Mouse (Mus musculus) MEL (cell line): ENCODE results near the gene Ryr2. TPM values are rescaled to one million over a fixed set of nuclear protein-coding genes. Genes with fewer than 3 reads are reported as not detected.

Source experiments
- DNase-seq: peaks from one replicate; pipeline ENCODE4 v3.0.0; 2011; ENCODE audit warnings: low read depth, low spot score
- H3K27ac ChIP-seq: 2 replicates; pipeline ENCODE4 v1.5.1; 2012; ENCODE audit warnings: low read depth, mild to moderate bottlenecking, control low read depth, low read length, moderate library complexity; ENCODE audit not compliant: control insufficient read depth
- H3K27me3 ChIP-seq, 2 experiments: fragments of 150-350 bp in 1 of 2; sonication (generic) in 1 of 2; 2 replicates each; pipeline ENCODE4 v1.6.1; 2012; ENCODE audit warnings: low read length in 2 of 2, mild to moderate bottlenecking in 2 of 2, improper control_type of control experiment in 1 of 2, moderate library complexity in 1 of 2; ENCODE audit not compliant: insufficient read depth in 2 of 2, control insufficient read depth in 1 of 2
- H3K36me3 ChIP-seq, 2 experiments: 2 replicates each; pipeline ENCODE4 v1.6.1; 2012 to 2014; ENCODE audit warnings: low read length in 2 of 2, improper control_type of control experiment in 1 of 2, inconsistent platforms in 1 of 2, mild to moderate bottlenecking in 1 of 2; ENCODE audit not compliant: insufficient read depth in 2 of 2, control insufficient read depth in 1 of 2
- H3K4me1 ChIP-seq, 2 experiments: fragments of 150-350 bp in 1 of 2; sonication (generic) in 1 of 2; 2 replicates each; pipeline ENCODE4 v1.6.1; 2012; ENCODE audit warnings: low read length in 2 of 2, improper control_type of control experiment in 1 of 2, mild to moderate bottlenecking in 1 of 2; ENCODE audit not compliant: insufficient read depth in 2 of 2, control insufficient read depth in 1 of 2
- H3K4me3 ChIP-seq, 2 experiments: fragments of 150-350 bp in 1 of 2; sonication (generic) in 1 of 2; 2 replicates each; pipeline ENCODE4 v1.5.1; 2012; ENCODE audit warnings: low read depth in 2 of 2, low read length in 2 of 2, mild to moderate bottlenecking in 2 of 2, moderate library complexity in 2 of 2, control low read depth in 1 of 2, improper control_type of control experiment in 1 of 2; ENCODE audit not compliant: control insufficient read depth in 1 of 2, insufficient read depth in 1 of 2
- H3K79me2 ChIP-seq: 2 replicates; pipeline ENCODE4 v1.6.1; 2012; ENCODE audit warnings: mild to moderate bottlenecking, low read length, moderate library complexity; ENCODE audit not compliant: control insufficient read depth, poor library complexity, insufficient read depth
- H3K9ac ChIP-seq: 2 replicates; pipeline ENCODE4 v1.6.1; 2012; ENCODE audit warnings: low read depth, mild to moderate bottlenecking, control low read depth, low read length, moderate library complexity; ENCODE audit not compliant: control insufficient read depth, poor library complexity, severe bottlenecking
- H3K9me3 ChIP-seq: fragments of 150-350 bp; sonication (generic); replicated peaks from 2 replicates; pipeline ENCODE4 v1.6.1; 2012; ENCODE audit warnings: mild to moderate bottlenecking, low read length, improper control_type of control experiment, moderate library complexity; ENCODE audit not compliant: insufficient read depth
- BHLHE40 ChIP-seq: IDR thresholded peaks from 2 replicates; pipeline ENCODE4 v1.6.1; 2012; ENCODE audit warnings: low read depth, mild to moderate bottlenecking, inconsistent platforms, low read length, improper control_type of control experiment, borderline replicate concordance
- CHD1 ChIP-seq: IDR thresholded peaks from 2 replicates; pipeline ENCODE4 v1.6.1; 2012; ENCODE audit warnings: low read depth, mild to moderate bottlenecking, inconsistent platforms, low read length, improper control_type of control experiment
- CHD2 ChIP-seq: IDR thresholded peaks from 2 replicates; pipeline ENCODE4 v1.6.1; 2011; ENCODE audit warnings: low read length, improper control_type of control experiment
- E2F4 ChIP-seq: IDR thresholded peaks from 2 replicates; pipeline ENCODE4 v1.6.1; 2011; ENCODE audit warnings: low read depth, low read length, improper control_type of control experiment, borderline replicate concordance
- ELF1 ChIP-seq: IDR thresholded peaks from 2 replicates; pipeline ENCODE4 v1.6.1; 2014; ENCODE audit warnings: low read depth, mild to moderate bottlenecking, inconsistent platforms, low read length, improper control_type of control experiment, moderate library complexity
- EP300 ChIP-seq, 2 experiments: IDR thresholded peaks; 2 replicates each; pipeline ENCODE4 v1.6.1; 2011; ENCODE audit warnings: improper control_type of control experiment in 2 of 2, low read length in 2 of 2, low read depth in 1 of 2, mild to moderate bottlenecking in 1 of 2
- GABPA ChIP-seq: IDR thresholded peaks from 2 replicates; pipeline ENCODE4 v1.6.1; 2012; ENCODE audit warnings: low read depth, mild to moderate bottlenecking, inconsistent platforms, low read length, improper control_type of control experiment, moderate library complexity
- MAX ChIP-seq: IDR thresholded peaks from 2 replicates; pipeline ENCODE4 v1.6.1; 2011; ENCODE audit warnings: low read length, improper control_type of control experiment
- MAZ ChIP-seq: IDR thresholded peaks from 2 replicates; pipeline ENCODE4 v1.6.1; 2012; ENCODE audit warnings: low read depth, mild to moderate bottlenecking, inconsistent platforms, low read length, improper control_type of control experiment
- MXI1 ChIP-seq: IDR thresholded peaks from 2 replicates; pipeline ENCODE4 v1.6.1; 2011; ENCODE audit warnings: mild to moderate bottlenecking, low read depth, low read length, improper control_type of control experiment
- MYC ChIP-seq: IDR thresholded peaks from 2 replicates; pipeline ENCODE4 v1.6.1; 2011; ENCODE audit warnings: low read depth, mild to moderate bottlenecking, low read length, improper control_type of control experiment, moderate library complexity
- NRF1 ChIP-seq: IDR thresholded peaks from 2 replicates; pipeline ENCODE4 v1.6.1; 2014; ENCODE audit warnings: low read depth, mild to moderate bottlenecking, inconsistent platforms, low read length, improper control_type of control experiment, moderate library complexity; ENCODE audit not compliant: poor library complexity, insufficient read depth, severe bottlenecking
- POLR2A ChIP-seq, 2 experiments: IDR thresholded peaks; 2 replicates each; pipeline ENCODE4 v1.6.1; 2011 to 2012; ENCODE audit warnings: low read length in 2 of 2, mild to moderate bottlenecking in 2 of 2, control low read depth in 1 of 2, improper control_type of control experiment in 1 of 2, low read depth in 1 of 2, moderate library complexity in 1 of 2; ENCODE audit not compliant: control insufficient read depth in 1 of 2, insufficient read depth in 1 of 2, poor library complexity in 1 of 2
- RAD21 ChIP-seq: IDR thresholded peaks from 2 replicates; pipeline ENCODE4 v1.6.1; 2011; ENCODE audit warnings: mild to moderate bottlenecking, low read depth, low read length, improper control_type of control experiment
- SIN3A ChIP-seq: IDR thresholded peaks from 2 replicates; pipeline ENCODE4 v1.6.1; 2012; ENCODE audit warnings: low read length, improper control_type of control experiment, inconsistent platforms
- TAL1 ChIP-seq: IDR thresholded peaks from 2 replicates; pipeline ENCODE4 v1.6.1; 2012; ENCODE audit warnings: mild to moderate bottlenecking, inconsistent platforms, low read length, moderate library complexity, mixed read lengths
- TBP ChIP-seq: IDR thresholded peaks from 2 replicates; pipeline ENCODE4 v1.8.0; 2011; ENCODE audit warnings: low read depth, low read length, improper control_type of control experiment
- TCF12 ChIP-seq: IDR thresholded peaks from 2 replicates; pipeline ENCODE4 v1.6.1; 2014; ENCODE audit warnings: low read depth, mild to moderate bottlenecking, inconsistent platforms, low read length, improper control_type of control experiment, moderate library complexity
- ZC3H11A ChIP-seq: IDR thresholded peaks from 2 replicates; pipeline ENCODE4 v1.6.1; 2012; ENCODE audit warnings: low read depth, mild to moderate bottlenecking, inconsistent platforms, low read length, improper control_type of control experiment
- ZMIZ1 ChIP-seq: IDR thresholded peaks from 2 replicates; pipeline ENCODE4 v1.6.1; 2012; ENCODE audit warnings: low read depth, mild to moderate bottlenecking, inconsistent platforms, low read length, improper control_type of control experiment, moderate library complexity
- polyA plus RNA-seq, 2 experiments: library from polyadenylated mRNA; stranded (reverse) in 1 of 2; unstranded in 1 of 2; fragments of >175 nt in 1 of 2; fragments of >200 nt in 1 of 2; gene quantifications; 2 replicates each; pipeline versions ENCODE4 v1.2.1 to v1.2.4; 2012; ENCODE audit warnings: low replicate concordance in 2 of 2, low read depth in 1 of 2; ENCODE audit not compliant: insufficient read length in 2 of 2, insufficient read depth in 1 of 2, missing spikeins in 1 of 2
- total RNA-seq: library from RNA; depleted of rRNA; stranded (reverse); fragments of 300-350 nt; gene quantifications from 2 replicates; pipeline ENCODE4 v1.2.3, GENCODE M21; 2012

Ryr2 gene
- total and polyA plus RNA-seq, 3 experiments: 0.04 TPM; not detected in 2

GRCm38 (mm10) chr13:11535874-11536273 is 570.9 kb downstream of the Ryr2 start:
- no peaks in the 10 kb centered on the region for H3K79me2 ChIP-seq
- no peaks in the 10 kb centered on the region; a peak in 1 of 4 replicates for H3K36me3 ChIP-seq
- peaks cover 0 to 3% of the 10 kb centered on the region in 2 experiments; a peak in 2 of 4 replicates for H3K4me1 ChIP-seq
- H3K27me3 ChIP-seq: no peaks in the 10 kb centered on the region
- H3K9me3 ChIP-seq: no peaks in the 10 kb centered on the region
- no peak for TF ChIP-seq E2F4
- TF ChIP-seq BHLHE40: no peak
- TF ChIP-seq POLR2A (IDR thresholded peaks at IDR 0.05; ENCODE audit: control insufficient read depth in 1 of 2, insufficient read depth in 1 of 2, low read depth in 1 of 2, low read length in 2 of 2, poor library complexity in 1 of 2): no peak
- TF ChIP-seq TAL1: no peak
- TF ChIP-seq CHD2: no peak
- no peak for TF ChIP-seq MXI1
- TF ChIP-seq CHD1: no peak
- no peak for TF ChIP-seq EP300 (IDR thresholded peaks at IDR 0.05; ENCODE audit: low read depth in 1 of 2, low read length in 2 of 2)
- no peak for TF ChIP-seq TBP
- no peak for TF ChIP-seq ZMIZ1
- no peak for TF ChIP-seq TCF12
- no peak for TF ChIP-seq MAZ
- no peak for TF ChIP-seq SIN3A
- no peak for TF ChIP-seq MYC
- TF ChIP-seq NRF1: no peak
- no peak for TF ChIP-seq ZC3H11A
- TF ChIP-seq MAX: no peak
- no peak overlapping the region for H3K27ac ChIP-seq
- H3K9ac ChIP-seq: no peak overlapping the region
- DNase-seq: no peak
- no peak overlapping the region for H3K4me3 ChIP-seq

DNA sequence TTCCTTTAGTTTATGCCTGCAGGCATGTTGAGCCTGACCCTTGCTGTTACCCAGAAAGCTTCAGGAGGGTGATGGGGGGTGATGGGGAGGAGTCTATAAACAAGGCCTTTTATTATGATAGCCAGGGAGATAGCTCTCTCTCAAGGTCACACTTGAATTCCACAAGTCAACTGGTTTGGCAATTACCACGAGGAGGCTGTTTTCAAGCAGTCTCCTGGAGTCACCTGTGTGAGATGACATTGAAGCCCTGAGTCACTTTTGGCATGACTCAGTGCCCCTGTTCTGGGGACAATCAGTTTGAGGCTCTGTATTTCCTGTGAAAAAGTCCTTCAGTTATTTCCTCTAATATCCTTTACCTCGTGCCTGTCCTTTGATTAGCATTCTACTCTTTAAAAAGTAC is 573.5 kb downstream of the Ryr2 start:
- Histone ChIP-seq H3K4me3 (no peak overlapping the region), H3K79me2 (no peaks in the 10 kb centered on the region), H3K27ac (no peak overlapping the region), H3K9ac (no peak overlapping the region), H3K36me3 (no peaks in the 10 kb centered on the region; a peak in 1 of 4 replicates), H3K9me3 (no peaks in the 10 kb centered on the region), H3K4me1 (peaks cover 0 to 3% of the 10 kb centered on the region in 2 experiments; a peak in 2 of 4 replicates), H3K27me3 (no peaks in the 10 kb centered on the region)
- TF ChIP-seq RAD21 (no peak), TAL1 (no peak), GABPA (no peak), CHD1 (no peak), ELF1 (no peak)
- DNase-seq: no peak
